Comparison of ENCODE assay signal across 17 mouse cellular contexts in the genomic region with DNA sequence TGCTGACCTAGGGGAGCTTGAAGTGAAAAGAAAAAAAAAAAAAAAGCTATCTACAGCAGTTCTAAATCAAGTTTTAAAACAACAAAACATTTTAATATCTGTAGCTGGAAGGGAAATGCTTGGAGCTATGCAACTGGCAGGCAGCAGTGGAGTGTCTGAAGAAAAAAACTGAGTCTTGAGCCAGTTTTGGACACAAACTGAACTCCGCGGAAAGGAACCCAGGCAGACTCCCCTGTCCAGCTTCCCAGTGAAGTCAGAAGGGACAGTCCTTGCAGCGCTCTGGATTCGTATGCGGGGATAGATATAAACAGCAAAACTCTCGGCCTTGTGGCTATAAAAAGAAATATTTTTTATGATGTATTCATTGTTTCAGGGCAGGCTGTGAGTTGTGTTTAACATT.
A peak's percentile ranks its signal among the peaks of the same experiment; 100 is the strongest.
DNase-seq lines count a peak whose midpoint lies in the region; ATAC-seq lines count a peak whose summit lies in the region.
"Had no signal": no experiment of that assay in that cellular context is flagged by ENCODE, and none has a peak within 500 bp of the region (broad histone marks: within the 10 kb centered on the region; RNA-seq: fewer than 3 reads in every experiment).

No protein-coding gene starts in this region.

- H3K27me3 ChIP-seq in kidney, embryonic 16.5 days (ENCODE audit: insufficient read depth, low read length) = no peaks in the 10 kb centered on the region
- H3K27me3 ChIP-seq: hindbrain, embryonic 13.5 days; liver, embryonic 12.5 days; midbrain, embryonic 12.5 days; neural tube, embryonic 15.5 days had no signal

- H3K4me3 ChIP-seq in kidney, embryonic 16.5 days (ENCODE audit: low read length) = no peak overlapping the region
- H3K4me3 ChIP-seq: hindbrain, embryonic 13.5 days; liver, embryonic 12.5 days; midbrain, embryonic 12.5 days; neural tube, embryonic 15.5 days had no signal

- peaks cover 13% of the 10 kb centered on the region for H3K4me1 ChIP-seq in kidney, embryonic 16.5 days (ENCODE audit: insufficient read depth, low read length)
- H3K4me1 ChIP-seq: hindbrain, embryonic 13.5 days; liver, embryonic 12.5 days had no signal

- H3K4me2 ChIP-seq in kidney, embryonic 16.5 days (replicated peaks; ENCODE audit: low read depth, low read length) = no peak overlapping the region
- H3K4me2 ChIP-seq: hindbrain, embryonic 13.5 days; liver, embryonic 12.5 days; midbrain, embryonic 12.5 days; neural tube, embryonic 15.5 days had no signal

- H3K27ac ChIP-seq in kidney, embryonic 16.5 days (ENCODE audit: low read length) = no peak overlapping the region
- H3K27ac ChIP-seq: hindbrain, embryonic 13.5 days; liver, embryonic 12.5 days; macrophage; midbrain, embryonic 12.5 days; neural tube, embryonic 15.5 days had no signal

- no peak for ATAC-seq in kidney, embryonic 16.5 days (ENCODE audit: low FRiP score, low TSS enrichment)
- ATAC-seq: forebrain, embryonic 16.5 days; intestine, postnatal 0 days; liver, embryonic 12.5 days had no signal

- peak; percentile 14 for DNase-seq in adrenal gland, adult 2 months
- no peak for DNase-seq in adrenal gland, adult 18-20 months (ENCODE audit: low spot score in 2 of 2)
- DNase-seq in heart, adult 18-20 months = peak; percentile 50 to 68
- no peak for DNase-seq in heart, adult 8-10 months (ENCODE audit: low spot score)
- peak; percentile 34 for DNase-seq in kidney, postnatal 10 days
- peak; percentile 24 for DNase-seq in ovary, postnatal 36 days (ENCODE audit: low spot score)
- DNase-seq in ovary, postnatal 14 days (ENCODE audit: low spot score) = no peak
- DNase-seq: cerebellum, adult 11 months; cerebellum, postnatal 25 days had no signal

- H3K9me3 ChIP-seq in kidney, embryonic 16.5 days (ENCODE audit: low read length) = no peaks in the 10 kb centered on the region
- H3K9me3 ChIP-seq: hindbrain, embryonic 13.5 days; liver, embryonic 12.5 days; midbrain, embryonic 12.5 days; neural tube, embryonic 15.5 days had no signal

- 64% methylated on average over 6 of the region's 6 CpGs for WGBS in kidney, embryonic 16.5 days

- H3K9ac ChIP-seq in kidney, embryonic 16.5 days (replicated peaks; ENCODE audit: low read length) = no peak overlapping the region
- H3K9ac ChIP-seq: hindbrain, embryonic 13.5 days; liver, embryonic 12.5 days; midbrain, embryonic 12.5 days; neural tube, embryonic 15.5 days had no signal

- H3K36me3 ChIP-seq in kidney, embryonic 16.5 days (ENCODE audit: insufficient read depth, low read length) = no peaks in the 10 kb centered on the region
- H3K36me3 ChIP-seq: hindbrain, embryonic 13.5 days; liver, embryonic 12.5 days; midbrain, embryonic 12.5 days; neural tube, embryonic 15.5 days had no signal

Comparison
In these comparisons a context has a peak if more than half of its experiments do, and no peak if none do; other contexts are left out.
1. DNase-seq: peak in adrenal gland, adult 2 months (single experiment), heart, adult 18-20 months (2 of 2), kidney, postnatal 10 days (single experiment) and ovary, postnatal 36 days (single experiment); none in adrenal gland, adult 18-20 months (0 of 2), heart, adult 8-10 months (single experiment) and ovary, postnatal 14 days (single experiment).